Mouse (Mus musculus) cerebral cortex, adult 2 months (tissue): ENCODE results near the gene Smco2.

Source experiments
- WGBS: fragments of 180-500 bp; shearing (Covaris S2); methylation state at CpG from one replicate; pipeline ENCODE4 v1.1.7; 2018; 5-methylcytosine and 5-hydroxymethylcytosine counted together

Gene Smco2

DNA sequence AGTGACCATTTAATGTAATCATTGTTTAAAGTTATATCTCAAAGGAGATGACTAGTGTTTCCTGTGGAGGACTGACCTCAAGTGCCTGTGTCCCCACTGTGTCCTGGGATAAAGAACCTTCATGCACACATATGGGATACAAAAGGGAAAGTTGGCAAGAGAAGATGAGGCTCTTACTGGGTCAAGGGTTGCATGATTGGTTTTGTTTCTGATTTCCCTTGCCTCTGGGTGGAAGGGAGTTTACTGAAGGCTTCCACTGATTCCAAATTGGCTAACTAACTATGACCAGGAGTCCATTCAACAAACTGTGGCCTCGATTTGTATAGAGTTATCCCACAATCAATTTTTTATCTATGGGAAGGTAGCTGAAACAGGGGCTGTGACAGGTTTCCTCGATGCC lies 53.7 kb downstream of the Smco2 start:
- 87% methylated on average over 2 of the region's 2 CpGs for WGBS

DNA sequence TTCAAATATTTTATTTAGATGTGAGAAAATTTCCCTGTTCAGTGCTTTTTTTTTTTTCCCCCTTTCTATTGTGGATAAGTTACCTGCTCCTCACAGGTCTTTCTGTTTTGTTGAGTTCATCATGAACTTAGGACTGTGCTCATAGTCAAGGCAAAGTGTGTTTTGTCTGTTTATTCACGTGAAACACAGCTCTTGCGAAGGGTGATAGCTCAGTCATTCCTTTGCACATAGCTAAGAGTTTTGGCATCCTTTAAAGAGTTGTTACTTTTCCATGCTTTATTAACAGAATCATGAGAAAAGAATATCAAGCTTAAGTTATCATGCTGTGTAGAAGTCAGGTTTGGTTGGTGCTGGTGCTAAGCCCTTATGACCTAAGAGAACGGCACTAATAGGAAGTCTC lies 54.8 kb downstream of the Smco2 start:
- 79% methylated on average over 3 of the region's 3 CpGs for WGBS

DNA sequence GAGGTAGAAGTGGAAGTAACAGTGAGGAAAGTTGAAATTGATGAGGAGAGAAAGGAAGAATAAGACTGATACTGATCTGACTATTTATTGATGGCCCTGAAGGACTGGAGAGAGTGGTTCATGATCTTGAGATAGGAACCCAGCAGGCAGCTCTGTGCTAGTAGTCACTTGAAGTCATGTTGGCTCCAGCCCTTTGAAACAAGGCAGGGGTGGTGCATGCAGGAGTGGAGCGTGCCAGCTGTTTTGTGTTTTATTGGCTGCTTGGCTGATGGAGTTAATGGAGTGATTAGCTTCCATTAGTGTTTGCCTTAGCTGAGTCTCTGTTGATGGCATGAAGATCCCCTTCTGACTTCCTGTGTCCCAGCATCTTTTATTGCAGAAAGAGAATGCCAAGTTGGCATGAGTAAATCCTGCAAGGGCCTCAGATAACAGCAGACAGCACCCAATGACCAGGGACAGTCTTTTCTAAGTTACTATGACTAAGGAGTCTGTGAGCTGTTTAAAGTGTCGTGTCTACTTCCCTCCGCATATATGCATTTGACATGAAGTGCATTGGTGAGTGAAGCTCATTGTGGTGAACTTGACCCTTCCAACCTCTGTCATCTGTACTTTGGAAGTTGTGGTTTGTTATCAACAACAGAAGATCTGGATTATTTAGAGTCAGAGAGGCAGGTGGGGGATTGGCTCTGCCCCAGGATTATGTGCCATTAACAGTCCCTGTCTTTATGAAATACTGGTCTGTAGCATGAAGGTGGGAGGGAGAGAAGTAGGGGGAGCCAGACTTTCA lies 56.3 kb downstream of the Smco2 start:
- 90% methylated on average over 3 of the region's 3 CpGs for WGBS

DNA sequence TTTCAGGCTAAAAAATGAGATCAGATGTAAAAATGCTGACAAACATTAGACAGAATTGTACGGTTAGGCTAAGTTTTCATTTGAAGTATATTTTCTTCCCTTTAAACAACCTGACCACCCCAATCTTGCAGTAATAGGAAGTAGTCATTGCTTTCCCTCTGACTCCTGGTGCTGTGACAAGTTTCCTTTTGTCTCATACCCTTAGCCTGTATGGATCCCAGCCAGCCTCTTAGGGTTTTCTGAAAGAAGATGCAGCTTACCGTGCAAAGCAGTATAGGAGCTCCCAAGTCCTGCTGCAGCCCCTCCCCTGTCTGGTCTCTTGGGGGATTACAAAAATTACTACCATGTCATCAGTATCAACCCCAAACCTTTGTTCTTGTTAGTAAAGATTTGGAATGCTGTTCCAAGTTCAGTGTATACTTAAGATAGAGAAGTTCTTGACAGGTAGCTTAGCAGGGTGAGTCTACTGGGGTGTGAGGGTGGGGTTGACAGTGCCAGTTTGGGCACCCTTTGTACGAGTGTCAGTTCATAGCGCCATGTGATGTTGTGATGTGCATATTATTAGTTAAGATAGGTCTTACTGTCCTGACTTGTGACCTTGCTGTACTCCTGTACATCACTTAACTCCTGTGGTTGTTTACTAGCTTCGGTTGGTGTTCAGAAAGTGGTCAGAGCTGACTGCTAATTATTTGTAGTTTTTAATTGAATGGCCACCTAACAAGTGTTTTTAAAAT lies 57.3 kb downstream of the Smco2 start:
- 76% methylated on average over 5 of the region's 5 CpGs for WGBS

DNA sequence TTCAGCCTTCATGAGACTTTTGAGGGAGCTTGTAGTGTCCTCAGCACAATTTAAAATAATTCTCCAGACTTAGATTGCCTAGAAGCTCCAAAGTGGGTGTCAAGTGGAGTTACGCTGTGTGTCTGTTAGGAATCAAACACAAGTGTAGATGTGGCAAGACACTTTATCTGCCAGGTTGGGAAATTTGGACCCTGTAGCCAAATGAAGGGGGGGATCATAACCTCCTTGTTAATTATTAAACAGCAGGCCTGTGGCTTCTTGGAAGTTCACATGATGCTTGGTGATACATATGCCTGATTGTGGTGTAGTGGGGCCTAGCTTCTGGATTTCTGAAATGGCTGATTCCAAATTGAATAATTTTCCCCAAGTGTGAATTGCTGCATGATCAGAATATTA lies 57.9 kb downstream of the Smco2 start:
- WGBS: 83% methylated on average over 1 of the region's 1 CpGs

DNA sequence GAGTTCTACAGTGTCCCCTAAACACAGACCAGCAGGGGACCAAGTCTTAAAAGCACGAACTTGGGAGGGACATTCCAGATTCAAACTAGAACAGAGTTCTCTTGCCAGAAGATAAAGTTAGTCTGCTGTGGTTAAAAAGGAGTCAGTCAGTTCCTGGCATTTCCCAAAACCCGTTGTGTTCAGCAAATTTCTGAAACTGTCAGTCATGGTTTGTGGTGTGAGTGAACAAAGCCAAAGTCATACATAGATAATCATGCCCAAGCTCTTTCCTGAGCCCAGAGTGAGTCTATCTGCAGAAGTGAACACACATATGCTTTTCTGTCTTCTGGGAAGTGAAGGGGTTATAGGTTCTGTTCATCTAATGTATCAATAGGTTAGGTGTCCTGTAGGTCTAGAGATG lies 58.9 kb downstream of the Smco2 start:
- WGBS: 21% methylated on average over 2 of the region's 2 CpGs

DNA sequence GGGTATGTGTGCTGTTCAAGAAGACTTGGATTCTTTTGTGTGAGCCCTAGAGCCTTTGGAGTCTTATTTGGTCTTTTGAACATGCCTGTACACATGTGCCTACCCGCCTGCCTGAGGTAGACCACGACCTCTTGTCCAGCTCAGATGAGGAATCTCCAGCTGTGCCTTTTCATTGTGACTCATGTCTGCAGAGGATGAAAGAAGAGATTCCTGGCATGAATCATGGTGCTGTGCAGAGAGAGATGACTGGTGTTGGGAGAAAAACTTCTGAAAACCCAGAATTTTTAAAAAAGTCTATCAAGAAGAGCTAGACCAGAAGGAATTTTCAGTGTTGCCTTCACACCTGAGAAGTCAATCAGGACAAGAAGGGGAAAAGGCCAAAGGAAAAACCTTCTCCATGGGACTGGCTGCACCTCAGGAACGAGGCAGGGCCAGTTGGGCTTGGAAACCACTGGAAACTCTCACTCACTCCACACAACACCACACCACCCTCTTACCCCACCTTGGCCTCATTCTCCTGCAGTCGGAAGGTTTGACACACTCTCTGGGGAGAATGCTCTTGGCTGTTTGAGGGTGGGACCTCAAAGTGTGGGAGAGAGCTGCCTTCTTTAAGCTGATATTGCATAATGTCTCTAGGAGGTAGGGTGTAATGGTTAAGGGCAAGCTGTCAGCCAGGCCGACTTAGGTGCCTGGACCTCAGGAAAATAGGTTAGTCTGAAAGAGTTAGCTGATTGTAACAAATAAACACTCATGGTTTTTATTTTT lies 60.0 kb downstream of the Smco2 start:
- WGBS: 55% methylated on average over 5 of the region's 5 CpGs

DNA sequence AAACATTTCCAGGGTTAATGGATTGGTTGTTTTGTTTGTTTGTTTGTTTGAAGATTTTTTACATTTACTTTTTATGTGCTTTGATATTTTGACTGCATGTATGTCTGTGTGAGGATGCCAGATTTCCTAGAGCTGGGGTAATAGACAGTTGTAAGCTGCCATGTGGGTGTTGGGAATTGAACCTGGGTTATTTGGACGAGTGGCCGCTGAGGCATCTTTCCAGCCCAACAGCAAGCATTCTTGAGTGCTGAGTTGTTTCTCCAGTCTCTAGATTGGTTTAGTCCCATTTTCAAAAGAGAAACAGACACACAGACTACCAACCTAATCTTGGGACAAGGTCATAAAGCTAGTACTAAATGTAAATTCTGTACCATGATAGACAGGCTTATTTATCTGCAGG lies 60.9 kb downstream of the Smco2 start:
- WGBS: 80% methylated on average over 2 of the region's 2 CpGs

DNA sequence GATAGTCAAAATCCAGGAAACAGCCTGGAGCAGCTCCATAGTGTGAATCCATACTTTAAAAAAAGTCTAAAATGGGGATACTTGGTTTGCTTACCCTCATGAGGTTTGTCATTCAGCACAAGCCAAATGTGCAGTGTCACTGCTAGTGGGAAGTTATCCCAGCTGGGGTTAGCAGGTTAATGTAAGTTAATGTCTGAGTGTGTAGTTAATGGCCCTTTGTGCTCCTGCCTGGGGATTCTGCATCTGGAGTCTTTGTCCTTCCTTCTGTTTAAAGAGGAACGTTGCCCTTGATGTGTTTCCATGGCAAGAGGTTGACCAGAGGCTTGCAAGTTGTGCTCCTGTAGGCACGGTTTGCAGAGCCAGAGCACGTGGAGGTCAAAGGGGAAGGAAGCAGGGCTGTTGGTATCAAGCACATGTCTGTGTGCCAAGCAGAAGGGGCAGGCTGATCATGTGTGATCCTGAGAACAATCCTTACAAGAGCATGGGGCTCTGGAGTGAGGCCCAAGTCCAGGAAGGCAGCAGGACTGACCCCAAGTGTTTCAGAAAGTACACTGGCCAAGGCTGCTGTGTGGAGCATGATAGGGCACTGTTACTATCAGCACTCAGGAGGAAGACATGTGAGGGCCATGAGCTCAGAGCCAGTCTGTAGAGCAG lies 63.1 kb downstream of the Smco2 start:
- 62% methylated on average over 3 of the region's 3 CpGs for WGBS

DNA sequence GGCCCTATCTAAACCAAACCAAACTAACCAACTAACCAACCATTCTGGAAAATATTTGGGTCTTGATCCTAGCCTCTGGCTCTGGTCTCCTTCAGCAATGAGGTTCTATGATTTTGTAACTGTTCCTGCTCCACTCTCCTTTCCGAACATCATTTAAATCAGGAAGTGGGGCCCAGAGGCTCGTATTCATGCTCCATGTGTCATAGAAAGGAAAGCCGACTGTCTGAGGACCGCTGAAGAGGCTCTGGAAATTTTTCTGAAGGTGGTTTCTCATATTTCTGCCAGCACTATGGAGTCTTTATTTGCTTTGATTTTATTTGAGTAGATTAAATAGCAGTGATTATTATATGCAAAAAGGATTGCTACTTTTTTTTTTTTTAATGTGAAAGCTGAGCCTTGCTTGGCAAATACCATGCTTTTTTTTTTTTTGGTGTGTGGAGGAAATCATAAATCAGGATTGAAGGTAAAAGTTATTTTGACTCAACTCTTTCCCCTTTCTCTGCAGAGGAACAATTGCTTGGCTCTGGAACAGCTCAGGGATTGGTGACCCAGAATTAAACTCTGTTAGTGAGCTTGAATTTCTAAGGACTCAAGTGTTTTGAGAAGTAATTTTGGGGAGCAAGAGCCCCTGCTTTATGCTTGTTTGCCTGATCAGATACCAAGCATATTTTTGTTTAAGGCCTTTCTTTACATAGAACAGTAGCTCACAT lies 63.7 kb downstream of the Smco2 start:
- WGBS: 50% methylated on average over 4 of the region's 4 CpGs

DNA sequence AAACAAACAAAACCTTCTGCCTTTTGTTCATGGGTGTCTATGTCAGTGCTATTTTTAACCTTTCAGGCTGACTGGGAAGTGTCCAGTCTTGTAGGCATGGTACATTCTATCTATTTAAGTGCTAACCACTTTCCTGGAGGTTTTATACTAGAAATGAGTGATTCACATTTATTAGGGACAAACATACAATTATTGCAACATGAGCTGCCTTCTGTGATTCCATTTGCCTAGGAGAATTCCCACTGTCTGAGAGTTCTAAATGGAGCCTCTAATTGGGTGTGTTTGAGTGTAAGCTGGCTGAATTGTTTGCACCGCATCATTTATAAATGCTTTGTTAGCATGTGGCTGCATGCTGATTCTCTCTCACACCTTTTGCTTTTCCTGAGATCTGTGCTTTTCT lies 65.9 kb downstream of the Smco2 start:
- WGBS: 85% methylated on average over 1 of the region's 1 CpGs

DNA sequence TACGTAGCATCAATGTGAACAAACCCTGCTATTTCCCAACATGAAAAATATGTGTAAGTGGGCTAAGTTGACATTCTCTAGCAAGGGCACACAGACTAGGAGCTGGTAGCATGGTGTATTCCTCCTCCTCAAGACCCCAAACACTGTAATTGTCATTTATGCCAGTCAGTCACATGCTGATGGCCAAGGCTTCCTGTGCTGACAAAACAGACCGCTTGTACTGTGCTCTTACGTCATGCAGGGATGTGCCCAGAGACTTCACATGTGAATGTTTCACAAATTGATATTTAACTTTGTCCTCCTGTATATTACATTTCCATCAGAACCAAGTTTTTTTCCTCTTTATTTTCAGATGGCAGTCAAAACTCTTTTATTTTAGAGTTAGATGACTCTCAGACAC lies 67.5 kb downstream of the Smco2 start:
- 83% methylated on average over 3 of the region's 3 CpGs for WGBS

DNA sequence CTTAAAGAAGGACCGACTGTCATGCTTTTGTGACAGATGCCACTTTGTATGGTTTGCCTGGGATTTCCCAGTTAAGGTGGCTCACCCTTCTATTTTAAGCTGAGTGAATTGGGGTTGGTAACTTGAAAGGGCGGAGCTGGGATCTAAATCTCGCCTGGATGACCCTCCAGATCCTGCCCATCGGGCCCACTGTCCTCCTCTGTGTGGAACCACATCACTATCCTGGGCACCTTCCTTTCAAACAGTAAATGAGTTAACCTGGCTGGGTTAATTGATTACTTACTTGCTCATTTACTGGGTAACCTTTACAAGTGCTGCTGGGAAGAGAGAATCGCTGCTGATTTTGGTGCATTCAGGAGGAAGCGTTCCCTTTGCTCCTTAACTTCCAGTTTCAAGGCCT lies 68.4 kb downstream of the Smco2 start:
- 92% methylated on average over 6 of the region's 6 CpGs for WGBS
